Mouse (Mus musculus) lung, postnatal 0 days (tissue): ENCODE measurements around the gene Alkbh4.

ENCODE experiments used
- CTCF ChIP-seq: IDR thresholded peaks from 2 replicates; pipeline ENCODE4 v1.5.1; 2016; ENCODE audit warnings: antibody characterized with exemption, mild to moderate bottlenecking
- EP300 ChIP-seq: IDR thresholded peaks from 2 replicates; pipeline ENCODE4 v1.6.1; 2016; ENCODE audit warnings: antibody characterized with exemption, mild to moderate bottlenecking, control low read depth

- TF ChIP-seq CTCF (no peak), EP300 (no peak)
Measured at GRCm38 (mm10) chr5:136182049-136182448, 46.1 kb downstream of the Alkbh4 start.
